Mouse (Mus musculus): ENCODE data around the gene Hirip3.

Hirip3 gene

GRCm38 (mm10) chr7:126905590-126905989 lies 43.8 kb downstream of the Hirip3 start:
- H3K36me3 ChIP-seq (ENCODE audit: insufficient read depth, low read length), result no peaks in the 10 kb centered on the region
- peaks cover 11% of the 10 kb centered on the region for H3K4me1 ChIP-seq (replicated peaks; ENCODE audit: low read depth, low read length)
- no peak for TF ChIP-seq NANOG (IDR thresholded peaks at IDR 0.05; ENCODE audit: borderline replicate concordance, low read length)
- no peak for TF ChIP-seq CTCF (conservative IDR thresholded peaks at IDR 0.05; ENCODE audit: low read length)
- no peak for TF ChIP-seq POU5F1 (IDR thresholded peaks at IDR 0.05; ENCODE audit: borderline replicate concordance, low read length)
- H3K27me3 ChIP-seq (ENCODE audit: insufficient read depth, low read length), result no peaks in the 10 kb centered on the region
- H3K4me3 ChIP-seq (replicated peaks; ENCODE audit: low read length), result no peak overlapping the region
- H3K9me3 ChIP-seq (ENCODE audit: low read length), result no peaks in the 10 kb centered on the region

GRCm38 (mm10) chr7:126914844-126915243 lies 53.1 kb downstream of the Hirip3 start:
- H3K4me1 ChIP-seq (replicated peaks; ENCODE audit: low read depth, low read length), result peaks cover 8% of the 10 kb centered on the region
- no peak for TF ChIP-seq POU5F1 (IDR thresholded peaks at IDR 0.05; ENCODE audit: borderline replicate concordance, low read length)
- TF ChIP-seq NANOG (IDR thresholded peaks at IDR 0.05; ENCODE audit: borderline replicate concordance, low read length), result no peak
- TF ChIP-seq CTCF (conservative IDR thresholded peaks at IDR 0.05; ENCODE audit: low read length), result no peak
- H3K36me3 ChIP-seq (ENCODE audit: insufficient read depth, low read length), result no peaks in the 10 kb centered on the region
- no peaks in the 10 kb centered on the region for H3K9me3 ChIP-seq (ENCODE audit: low read length)
- no peak overlapping the region for H3K4me3 ChIP-seq (replicated peaks; ENCODE audit: low read length)
- H3K27me3 ChIP-seq (ENCODE audit: insufficient read depth, low read length), result no peaks in the 10 kb centered on the region
